9 mouse cellular contexts compared by ENCODE assay signal in the genomic region with DNA sequence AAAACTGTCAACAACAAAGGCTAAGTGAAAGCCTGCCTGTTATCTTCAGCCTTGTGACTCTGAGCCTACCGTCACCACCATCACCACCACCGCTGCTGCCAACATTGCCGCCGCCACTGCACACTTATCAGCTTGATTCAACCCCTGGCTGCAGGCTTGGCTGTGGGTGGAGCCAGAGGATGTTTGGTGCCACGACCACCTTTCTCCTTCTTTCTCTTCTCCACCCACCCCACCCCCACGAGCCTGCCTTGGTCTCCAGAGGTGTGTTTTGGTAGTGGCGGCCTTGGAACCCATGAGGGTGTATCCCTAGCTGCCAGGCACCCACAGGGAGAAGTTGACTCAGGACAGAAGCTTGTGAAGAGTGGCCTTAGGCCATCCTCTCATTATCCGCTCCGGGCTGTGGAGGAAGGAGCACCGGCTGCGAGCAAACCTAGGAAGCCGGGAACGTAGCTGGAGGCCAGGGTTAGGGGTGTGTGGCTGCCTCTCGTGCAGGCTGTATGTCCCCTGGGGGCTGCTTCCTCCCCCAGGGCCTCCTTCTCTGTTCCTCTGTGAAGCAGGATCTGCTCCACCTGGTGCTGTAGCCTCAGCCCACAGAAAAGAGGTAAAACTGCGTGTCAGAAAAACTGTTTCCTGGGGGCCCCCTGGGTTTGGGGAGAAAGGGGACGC. TPM values are rescaled to one million over a fixed set of nuclear protein-coding genes. Genes with fewer than 3 reads are reported as not detected.
DNase-seq lines count a peak whose midpoint lies in the region; ATAC-seq and TF ChIP-seq lines count a peak whose summit lies in the region.
"Had no signal": no experiment of that assay in that cellular context is flagged by ENCODE, and none has a peak within 500 bp of the region (broad histone marks: within the 10 kb centered on the region; RNA-seq: fewer than 3 reads in every experiment).

No protein-coding gene starts in this region.

- 0 out of 2 replicates have a peak overlapping the region, but pooled peaks have one; percentile 3 for H3K9ac ChIP-seq in lung, embryonic 16.5 days (ENCODE audit: low read length)
- H3K9ac ChIP-seq in limb, embryonic 11.5 days (ENCODE audit: low read length), result 0 out of 2 replicates have a peak overlapping the region, but pooled peaks have one; percentile 23

- H3K9me3 ChIP-seq in lung, embryonic 16.5 days (ENCODE audit: control insufficient read depth, low read length), result no peaks in the 10 kb centered on the region
- no peaks in the 10 kb centered on the region for H3K9me3 ChIP-seq in limb, embryonic 11.5 days (ENCODE audit: control insufficient read depth, low read length)

- H3K4me3 ChIP-seq in lung, embryonic 16.5 days (ENCODE audit: low read length), result no peak overlapping the region
- H3K4me3 ChIP-seq in limb, embryonic 11.5 days (ENCODE audit: low read depth, low read length), result no peak overlapping the region
- H3K4me3 ChIP-seq in thymus, adult 2 months (ENCODE audit: control insufficient read depth, insufficient read depth, low read length), result no peak overlapping the region
- no peak overlapping the region for H3K4me3 ChIP-seq in cerebellum, adult 2 months (replicated peaks; ENCODE audit: insufficient read depth, low read depth, low read length)
- H3K4me3 ChIP-seq: myocyte had no signal

- no peak for TF ChIP-seq POLR2A in thymus, adult 2 months (IDR thresholded peaks at IDR 0.05; ENCODE audit: control insufficient read depth, extremely low read depth, insufficient read depth, low read length, poor library complexity)
- no peak for TF ChIP-seq POLR2A in cerebellum, adult 2 months (IDR thresholded peaks at IDR 0.05; ENCODE audit: borderline replicate concordance, insufficient read depth, low read length)

- no peak overlapping the region for H3K27ac ChIP-seq in lung, embryonic 16.5 days (ENCODE audit: low read length)
- H3K27ac ChIP-seq in limb, embryonic 11.5 days (replicated peaks; ENCODE audit: low read depth, low read length), result no peak overlapping the region
- H3K27ac ChIP-seq in thymus, adult 2 months (ENCODE audit: control insufficient read depth, insufficient read depth, low read length), result peak overlapping the region; percentile 84
- H3K27ac ChIP-seq in cerebellum, adult 2 months (ENCODE audit: insufficient read depth, low read length), result no peak overlapping the region

- no peaks in the 10 kb centered on the region for H3K36me3 ChIP-seq in lung, embryonic 16.5 days (ENCODE audit: control insufficient read depth, insufficient read depth, low read length)
- H3K36me3 ChIP-seq in limb, embryonic 11.5 days (ENCODE audit: control insufficient read depth, insufficient read depth, low read length), result no peaks in the 10 kb centered on the region
- no peaks in the 10 kb centered on the region for H3K36me3 ChIP-seq in thymus, adult 2 months (ENCODE audit: control insufficient read depth, insufficient read depth, low read length)

- TF ChIP-seq CTCF in thymus, adult 2 months (IDR thresholded peaks at IDR 0.05; ENCODE audit: borderline replicate concordance, control insufficient read depth, extremely low read depth, insufficient read depth, low read length, poor library complexity), result no peak
- TF ChIP-seq CTCF in cerebellum, adult 2 months (IDR thresholded peaks at IDR 0.05; ENCODE audit: borderline replicate concordance, insufficient read depth, low read depth, low read length), result no peak

- WGBS in lung, embryonic 16.5 days, result 67% methylated on average over 16 of the region's 16 CpGs
- WGBS in limb, embryonic 11.5 days, result 68% methylated on average over 16 of the region's 16 CpGs
- WGBS in thymus, adult 2 months, result 28% methylated on average over 16 of the region's 16 CpGs
- WGBS in cerebellum, adult 2 months, result 92% methylated on average over 16 of the region's 16 CpGs

- H3K4me2 ChIP-seq in lung, embryonic 16.5 days (ENCODE audit: low read depth, low read length), result no peak overlapping the region
- no peak overlapping the region for H3K4me2 ChIP-seq in limb, embryonic 11.5 days (ENCODE audit: low read depth, severe bottlenecking)

- peaks cover 57% of the 10 kb centered on the region for H3K4me1 ChIP-seq in lung, embryonic 16.5 days (replicated peaks; ENCODE audit: control insufficient read depth, insufficient read depth, low read length)
- H3K4me1 ChIP-seq in limb, embryonic 11.5 days (ENCODE audit: control insufficient read depth, insufficient read depth, low read length), result peaks cover 28% of the 10 kb centered on the region
- peaks cover 71% of the 10 kb centered on the region for H3K4me1 ChIP-seq in thymus, adult 2 months (replicated peaks; ENCODE audit: control insufficient read depth, insufficient read depth, low read length)
- peaks cover 33% of the 10 kb centered on the region for H3K4me1 ChIP-seq in cerebellum, adult 2 months (ENCODE audit: control insufficient read depth, insufficient read depth, low read length)

- ATAC-seq in lung, embryonic 16.5 days (ENCODE audit: low read depth), result no peak
- peak; percentile 32 for ATAC-seq in erythroblast, adult 5-6 weeks (replicated peaks; ENCODE audit: low FRiP score, poor library complexity, severe bottlenecking)
- no peak for ATAC-seq in limb, embryonic 11.5 days (ENCODE audit: insufficient number of reproducible peaks, low FRiP score, low TSS enrichment, low read depth)

- no peaks in the 10 kb centered on the region for H3K27me3 ChIP-seq in lung, embryonic 16.5 days (ENCODE audit: control insufficient read depth, insufficient read depth, low read depth, low read length)
- no peaks in the 10 kb centered on the region for H3K27me3 ChIP-seq in limb, embryonic 11.5 days (ENCODE audit: control insufficient read depth, insufficient read depth, low read length)
- no peaks in the 10 kb centered on the region for H3K27me3 ChIP-seq in thymus, adult 2 months (ENCODE audit: control insufficient read depth, insufficient read depth, low read length)
- H3K27me3 ChIP-seq in cerebellum, adult 2 months (ENCODE audit: control insufficient read depth, insufficient read depth, low read length), result no peaks in the 10 kb centered on the region

- no peak for DNase-seq in lung, postnatal 4 days
- DNase-seq in limb, embryonic 11.5 days (ENCODE audit: low spot score), result no peak
- peak; percentile 67 for DNase-seq in thymus, adult 2 months
- no peak for DNase-seq in cerebellum, adult 2 months
- DNase-seq in kidney, postnatal 4 days, result no peak
- DNase-seq in cerebellum, adult 18-20 months, result no peak

RNA-seq across cellular contexts. Expression of a gene that starts 54.9 kb away (rescaled TPM):
- polyA plus RNA-seq in lung, embryonic 16.5 days (2015; fragmentation: Nextera tagmentation; extraction: Ambion mirVana), result 28.8 and 34.2 TPM in 2 replicates
- total RNA-seq in erythroblast, adult 5-6 weeks (2015; ENCODE audit: low replicate concordance), result 0.21 and 0.77 TPM in 2 replicates
- total RNA-seq in erythroblast, adult 5-6 weeks (2017; ENCODE audit: low replicate concordance), result 0.42 TPM in 1 of 2 replicates, not detected in the other
- polyA plus RNA-seq in limb, embryonic 11.5 days (2014; fragmentation: Nextera tagmentation; extraction: Ambion mirVana), result 17.9 and 22.0 TPM in 2 replicates
- polyA plus RNA-seq in thymus, adult 2 months (2012; rRNA removed), result 38.6 and 46.1 TPM in 2 replicates
- polyA plus RNA-seq in cerebellum, adult 2 months (2012; rRNA removed), result 48.6 and 53.9 TPM in 2 replicates
